Mouse (Mus musculus): ENCODE results near the gene Bmp7.

GRCm38 (mm10) chr2:172862850-172863468, 77.2 kb downstream of the Bmp7 start:
- TF ChIP-seq EP300 (IDR thresholded peaks at IDR 0.05), result no peak
- TF ChIP-seq CTCF (IDR thresholded peaks at IDR 0.05), result peak; percentile 8; the same call in 1 of the 2 replicates

Data from lung, postnatal 0 days (tissue).